Mouse (Mus musculus) left cerebral cortex, postnatal 10 days (tissue): Measurements from ENCODE around the gene Taf6. TPM values are rescaled to one million over a fixed set of nuclear protein-coding genes. Genes with fewer than 3 reads are reported as not detected.
"Not testable (repeated sequence)": the region's sequence is repeated elsewhere in the genome, so short reads cannot be mapped to it uniquely, and the experiment has no call there.

Source experiments
- DNase-seq, 2 experiments: peaks; one replicate each; pipeline ENCODE4 v3.0.0; 2021 to 2022; ENCODE audit warnings: low spot score in 2 of 2, mixed read lengths in 1 of 2; ENCODE audit errors: extremely low spot score in 1 of 2
- intact Hi-C: fragments of 180-260 bp; cut with DNase I; formaldehyde crosslinking; loops from one replicate; pipeline ENCODE4 v1.15.1; 2025
- total RNA-seq, 2 experiments: library from RNA; stranded (reverse); gene quantifications; 2 replicates each; pipeline ENCODE4 v1.2.3; 2021

Taf6 gene
- 10 to 100 TPM; 28.8 to 31.3 TPM for total RNA-seq

DNA sequence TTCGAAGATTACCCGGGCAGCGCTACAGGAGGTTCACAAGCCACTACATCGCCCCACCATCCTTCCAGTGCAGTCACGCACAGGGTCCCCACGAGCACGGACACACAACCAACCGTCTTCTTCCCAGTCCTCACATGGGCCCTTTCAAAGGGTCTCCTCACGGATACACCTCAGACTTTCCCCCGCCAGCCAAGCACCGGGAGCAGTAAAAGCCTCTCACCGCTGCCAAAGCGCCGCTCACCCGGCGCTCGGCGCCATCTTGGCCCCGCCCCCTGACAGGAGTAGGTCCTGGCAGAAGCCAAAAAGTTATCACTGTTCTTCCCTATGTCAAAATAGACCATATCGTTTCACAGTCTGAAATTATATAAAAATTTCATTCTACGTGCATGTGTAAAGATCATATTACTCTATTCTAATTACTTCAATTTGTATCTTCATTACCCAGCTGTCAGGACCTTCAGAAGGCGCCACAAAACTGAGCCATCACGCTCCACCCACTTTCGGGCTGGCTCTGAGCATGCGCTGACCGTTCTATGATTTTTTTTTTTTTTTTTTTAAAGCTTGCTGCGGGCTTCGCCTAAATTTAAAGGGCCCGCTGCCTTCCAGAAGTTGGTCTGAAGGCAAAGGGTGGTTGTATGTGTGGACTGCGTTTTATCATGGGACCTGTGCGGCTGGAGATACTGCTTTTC, at the start of gene Taf6, which contains the start of gene Cnpy4:
Taf6 (minus strand) TSS at position 502 of the 689 bp plus-strand sequence.
Cnpy4 (plus strand) TSS at position 536 of the 689 bp plus-strand sequence.
- intact Hi-C loops: no loop called here
- peak; percentile 80 to 89 for DNase-seq

GRCm38 (mm10) chr5:138234224-138234623, 47.0 kb upstream of the Taf6 start:
- intact Hi-C loops: no loop called here
- no peak for DNase-seq

DNA sequence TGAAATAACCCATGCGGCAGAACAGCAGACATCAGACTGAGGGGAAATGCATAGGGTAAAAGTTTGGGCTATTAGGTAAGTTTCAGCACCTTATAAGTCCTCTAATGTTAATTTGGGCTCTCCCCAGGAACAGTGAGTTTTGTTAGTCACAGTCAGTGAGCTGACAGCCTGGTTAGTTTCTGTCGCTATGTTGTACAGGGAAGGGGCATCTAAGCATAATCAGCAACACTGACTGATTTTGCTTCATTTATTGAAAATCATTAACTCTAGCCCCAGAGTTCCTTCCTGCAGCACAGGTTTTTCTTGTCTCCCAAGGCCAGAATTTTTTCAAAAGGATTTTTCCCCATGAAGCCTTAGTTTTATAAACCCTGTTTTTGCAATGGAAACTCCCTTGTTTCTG, 46.5 kb upstream of the Taf6 start:
- intact Hi-C loops: no loop called here
- DNase-seq: no peak

GRCm38 (mm10) chr5:138229511-138229910, 42.3 kb upstream of the Taf6 start:
- intact Hi-C loops: no loop called here
- no peak for DNase-seq

DNA sequence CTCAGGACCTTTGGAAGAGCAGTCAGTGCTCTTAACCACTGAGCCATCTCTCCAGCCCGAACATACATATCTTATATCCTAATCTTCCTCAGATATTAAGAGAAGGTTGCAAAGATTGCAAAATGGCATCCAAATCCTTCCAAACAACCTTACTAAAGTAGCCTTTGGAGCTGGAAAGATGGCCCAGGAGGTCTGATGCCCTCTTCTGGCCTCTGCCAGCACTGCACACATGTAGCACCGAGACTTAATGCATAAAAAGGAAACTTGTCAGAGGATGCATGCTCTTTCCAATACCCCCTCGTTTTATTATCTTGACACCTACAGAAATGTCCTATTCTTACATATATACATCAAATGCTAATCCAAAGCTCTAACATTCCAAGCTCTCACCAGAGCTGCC, 40.8 kb upstream of the Taf6 start:
- intact Hi-C loops: no loop called here
- peak in 1 of 2 experiments; percentile 39 for DNase-seq

DNA sequence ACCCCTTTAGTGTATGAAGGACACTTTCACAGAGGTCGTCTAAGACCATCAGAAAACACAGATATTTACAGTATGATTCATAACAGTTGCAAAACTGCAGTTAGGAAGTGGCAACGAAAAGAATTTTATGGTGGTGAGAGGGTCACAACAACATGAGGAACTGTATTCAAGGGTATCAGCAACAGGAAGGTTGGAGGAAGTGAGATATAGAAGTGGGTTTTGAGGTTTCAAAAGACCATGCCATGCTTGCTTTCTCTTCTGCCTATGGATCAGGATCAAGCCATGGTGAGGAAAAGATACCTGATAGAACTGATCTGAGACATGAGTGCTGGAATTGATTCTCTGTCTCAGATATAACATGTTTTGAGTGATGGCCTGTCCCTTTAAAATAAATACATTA, 40.1 kb upstream of the Taf6 start:
- intact Hi-C loops: no loop called here
- DNase-seq: no peak

- no peak for DNase-seq
- intact Hi-C loops: no loop called here
Measured at GRCm38 (mm10) chr5:138226491-138226890, 39.2 kb upstream of the Taf6 start.

GRCm38 (mm10) chr5:138225700-138226099, 38.4 kb upstream of the Taf6 start, which contains the start of gene Nxpe5:
Gene Nxpe5 (plus strand): TSS chr5:138225898.
- no peak for DNase-seq
- intact Hi-C loops: no loop called here

- intact Hi-C loops: no loop called here
- DNase-seq: peak in 1 of 2 experiments; percentile 34
Measured at GRCm38 (mm10) chr5:138223287-138223686, 36.0 kb upstream of the Taf6 start.

- intact Hi-C loops: no loop called here
- DNase-seq: peak; percentile 74 to 86
Measured at GRCm38 (mm10) chr5:138222111-138222510, 34.9 kb upstream of the Taf6 start.

GRCm38 (mm10) chr5:138219864-138220263, 32.6 kb upstream of the Taf6 start:
- intact Hi-C loops: no loop called here
- DNase-seq: no peak

DNA sequence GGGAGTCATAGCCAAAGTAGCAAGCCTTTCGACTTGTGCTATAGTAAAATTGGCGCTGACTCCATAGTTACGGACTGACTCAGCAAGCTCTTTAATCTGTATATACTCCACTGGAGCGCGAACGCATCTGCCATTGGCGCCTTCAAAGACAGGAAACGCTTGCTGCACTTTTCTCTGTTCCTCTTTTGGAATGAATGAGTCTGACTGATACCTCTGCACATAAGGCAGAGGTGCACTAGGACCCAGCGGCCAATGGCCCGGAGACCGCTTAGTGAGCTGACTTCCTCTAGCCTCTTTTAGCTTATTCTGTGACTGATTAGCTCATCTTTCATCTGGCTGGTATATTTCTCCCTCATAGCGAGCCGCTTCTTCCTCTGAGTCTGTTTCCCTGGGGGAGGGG, 29.4 kb upstream of the Taf6 start:
- intact Hi-C loops, DNase-seq: not testable (repeated sequence)

DNA sequence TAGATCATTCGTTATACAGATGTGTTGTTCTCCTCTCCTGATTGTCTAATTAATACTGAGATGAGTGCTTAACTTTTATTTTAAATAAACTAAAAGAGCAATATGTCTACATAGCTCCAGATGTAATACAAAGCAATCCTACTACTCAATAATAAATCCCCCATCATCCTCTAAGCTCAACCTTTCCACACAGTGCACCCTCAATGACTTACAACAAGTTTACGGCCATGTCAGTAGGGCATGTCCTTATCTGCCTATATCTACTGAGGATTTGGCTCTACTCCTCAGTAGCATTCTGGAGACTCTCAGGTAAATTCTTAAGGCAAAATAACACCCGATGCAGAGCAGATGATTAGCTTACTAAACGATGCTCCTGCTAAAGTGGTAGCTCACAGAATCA, 20.6 kb upstream of the Taf6 start:
- intact Hi-C loops: no loop called here
- DNase-seq: no peak

- intact Hi-C loops: no loop called here
- DNase-seq: no peak
Measured at GRCm38 (mm10) chr5:138207253-138207652, 20.0 kb upstream of the Taf6 start.

DNA sequence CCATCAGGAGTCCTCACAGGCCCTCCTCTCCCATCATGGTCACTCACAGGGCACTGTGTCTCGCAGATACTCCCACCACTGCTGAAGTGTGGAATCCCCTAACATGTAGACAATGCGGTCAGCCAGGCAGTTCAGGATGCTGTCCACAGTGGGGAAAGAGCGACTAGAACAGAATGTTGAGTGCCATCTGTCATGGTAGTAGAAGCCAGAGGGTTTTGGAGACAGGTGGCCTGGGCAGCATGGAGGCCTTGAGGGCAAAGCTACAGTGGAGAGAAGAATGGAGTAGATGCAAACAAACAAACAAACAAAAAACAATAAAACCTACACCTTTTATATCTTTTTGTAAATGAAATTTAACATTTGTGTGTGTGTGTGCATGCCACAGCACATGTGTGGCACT, 14.8 kb upstream of the Taf6 start:
- intact Hi-C loops: loop anchor here (1.0 kb wide), 1 partner anchor 46 kb away; no protein-coding TSS in a partner anchor
- no peak for DNase-seq

DNA sequence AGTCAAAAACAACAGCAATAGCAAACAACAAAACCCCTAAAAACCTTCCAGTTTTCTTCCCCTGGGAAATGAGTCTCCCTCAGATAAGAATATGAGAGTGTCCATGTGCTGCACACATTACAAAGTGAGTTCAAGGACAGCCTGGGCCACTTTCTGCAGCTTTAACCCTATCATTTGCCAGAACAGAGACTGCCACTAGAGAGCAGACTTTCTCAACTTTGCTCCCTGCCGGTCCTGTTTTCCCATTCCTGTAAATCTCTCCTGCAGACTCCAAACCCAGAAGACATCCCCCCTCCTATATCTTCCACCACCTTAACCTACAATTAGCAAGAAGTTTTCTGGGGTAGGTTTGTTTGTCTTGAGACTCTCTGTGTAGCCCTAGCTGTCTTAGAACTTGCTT, 12.3 kb upstream of the Taf6 start:
- intact Hi-C loops: no loop called here
- DNase-seq: no peak

- DNase-seq: no peak
- intact Hi-C loops: no loop called here
Measured at GRCm38 (mm10) chr5:138195463-138195862, 8.2 kb upstream of the Taf6 start.

- peak in 1 of 2 experiments; percentile 51 for DNase-seq
- intact Hi-C loops: no loop called here
Measured at GRCm38 (mm10) chr5:138194755-138195345, 7.6 kb upstream of the Taf6 start.

DNA sequence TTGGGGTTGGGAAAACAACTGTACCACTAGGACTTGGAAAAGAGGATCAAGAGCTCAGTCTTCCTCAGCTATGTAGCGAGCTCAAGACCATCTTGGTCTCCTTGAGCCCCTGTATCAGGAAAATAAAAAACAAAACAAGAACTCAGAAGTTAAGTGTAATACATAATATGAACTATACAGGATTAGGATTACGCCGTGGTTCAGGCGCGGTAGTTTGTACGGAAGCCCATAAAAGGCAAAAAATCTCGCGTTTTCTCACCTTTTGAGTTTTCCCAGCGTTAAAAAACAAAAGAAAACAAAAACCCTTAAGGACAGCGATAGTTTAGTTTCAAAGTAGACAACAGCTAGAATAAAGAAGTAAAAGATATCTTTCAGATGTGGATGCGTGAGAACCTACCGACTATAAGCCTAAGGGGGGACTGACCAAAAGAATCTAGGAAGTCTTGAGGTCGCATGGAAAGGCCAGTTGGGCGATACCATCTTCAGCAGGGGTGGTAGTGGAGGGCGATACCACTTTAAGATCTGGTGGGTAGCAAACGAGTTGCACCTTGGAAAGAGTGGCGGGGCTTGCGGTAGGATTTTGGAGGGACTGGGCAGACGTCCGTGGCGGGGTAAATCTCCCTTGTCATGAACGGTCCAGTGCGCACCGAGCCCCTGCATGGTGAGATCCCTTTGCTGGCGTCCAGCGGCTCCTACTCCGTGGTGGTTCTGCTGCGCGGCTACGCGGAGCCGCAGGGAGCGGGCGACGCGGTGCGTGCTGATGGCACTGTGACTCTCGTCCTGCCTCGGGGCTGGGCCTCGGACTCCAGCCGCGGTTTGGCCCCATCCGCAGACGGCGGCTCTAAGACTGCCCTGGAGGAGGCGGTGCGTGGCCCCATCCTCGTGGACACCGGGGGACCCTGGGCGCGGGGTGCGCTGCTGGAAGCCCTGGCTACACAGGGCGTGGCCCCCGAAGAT, 6.8 kb upstream of the Taf6 start, which contains the start of gene Mblac1:
Mblac1 (plus strand) TSS at position 544 of the 957 bp plus-strand sequence.
- DNase-seq: peak; percentile 72 to 85
- intact Hi-C loops: no loop called here
